Comparison of ENCODE assay signal across 21 mouse cellular contexts in genomic region chr10:120273335-120273734, GRCm38 (mm10). TPM values are rescaled to one million over a fixed set of nuclear protein-coding genes. Genes with fewer than 3 reads are reported as not detected.
DNase-seq lines count a peak whose midpoint lies in the region; ATAC-seq and TF ChIP-seq lines count a peak whose summit lies in the region.
"Had no signal": no experiment of that assay in that cellular context is flagged by ENCODE, and none has a peak within 500 bp of the region (broad histone marks: within the 10 kb centered on the region; RNA-seq: fewer than 3 reads in every experiment).

No protein-coding gene starts in this region.

- no peaks in the 10 kb centered on the region for H3K27me3 ChIP-seq in embryonic facial prominence, embryonic 13.5 days
- H3K27me3 ChIP-seq in limb, embryonic 10.5 days (ENCODE audit: low read depth, poor library complexity, severe bottlenecking) = no peaks in the 10 kb centered on the region
- H3K27me3 ChIP-seq in limb, embryonic 14.5 days (ENCODE audit: control insufficient read depth, insufficient read depth, low read length) = no peaks in the 10 kb centered on the region
- no peaks in the 10 kb centered on the region for H3K27me3 ChIP-seq in forebrain, embryonic 15.5 days
- H3K27me3 ChIP-seq: CH12.LX; forebrain, embryonic 12.5 days; hindbrain, embryonic 15.5 days had no signal

- no peak overlapping the region for H3K4me3 ChIP-seq in embryonic facial prominence, embryonic 13.5 days
- H3K4me3 ChIP-seq in limb, embryonic 10.5 days = no peak overlapping the region
- H3K4me3 ChIP-seq in limb, embryonic 14.5 days (replicated peaks; ENCODE audit: low read length) = no peak overlapping the region
- no peak overlapping the region for H3K4me3 ChIP-seq in forebrain, embryonic 15.5 days
- H3K4me3 ChIP-seq: forebrain, embryonic 12.5 days; hindbrain, embryonic 15.5 days had no signal

- peaks cover 52% of the 10 kb centered on the region for H3K4me1 ChIP-seq in embryonic facial prominence, embryonic 13.5 days
- H3K4me1 ChIP-seq in limb, embryonic 10.5 days = peaks cover 77% of the 10 kb centered on the region
- H3K4me1 ChIP-seq in limb, embryonic 14.5 days (ENCODE audit: control insufficient read depth, insufficient read depth, low read length) = peaks cover 47% of the 10 kb centered on the region
- H3K4me1 ChIP-seq in forebrain, embryonic 15.5 days = peaks cover 16% of the 10 kb centered on the region

- H3K27ac ChIP-seq in embryonic facial prominence, embryonic 13.5 days = peak overlapping the region; percentile 91
- H3K27ac ChIP-seq in limb, embryonic 10.5 days = peak overlapping the region; percentile 82
- H3K27ac ChIP-seq in limb, embryonic 14.5 days (replicated peaks; ENCODE audit: low read depth, low read length) = peak overlapping the region; percentile 73
- H3K27ac ChIP-seq in forebrain, embryonic 15.5 days (replicated peaks) = no peak overlapping the region
- H3K27ac ChIP-seq: forebrain, embryonic 12.5 days; hindbrain, embryonic 15.5 days had no signal

- TF ChIP-seq POLR2A in limb, embryonic 14.5 days (IDR thresholded peaks at IDR 0.05; ENCODE audit: borderline replicate concordance, extremely low read depth, insufficient read depth, insufficient read length) = no peak

- 31% methylated on average over 7 of the region's 7 CpGs for WGBS in embryonic facial prominence, embryonic 13.5 days
- 54% methylated on average over 7 of the region's 7 CpGs for WGBS in limb, embryonic 10.5 days
- WGBS in limb, embryonic 14.5 days = 13% methylated on average over 7 of the region's 7 CpGs
- 86% methylated on average over 7 of the region's 7 CpGs for WGBS in forebrain, embryonic 15.5 days

- H3K9ac ChIP-seq in embryonic facial prominence, embryonic 13.5 days = no peak overlapping the region
- no peak overlapping the region for H3K9ac ChIP-seq in limb, embryonic 14.5 days (ENCODE audit: low read depth, low read length, severe bottlenecking)
- H3K9ac ChIP-seq in forebrain, embryonic 15.5 days (replicated peaks) = no peak overlapping the region
- H3K9ac ChIP-seq: forebrain, embryonic 12.5 days; forebrain, postnatal 0 days; hindbrain, embryonic 15.5 days had no signal

- peak; percentile 1 for DNase-seq in heart, adult 11 months
- no peak for DNase-seq in heart, postnatal 14 days
- no peak for DNase-seq in limb, embryonic 10.5 days (ENCODE audit: low spot score)
- DNase-seq in limb, embryonic 14.5 days (ENCODE audit: low spot score) = no peak
- DNase-seq in right cerebral cortex, adult 18-20 months = no peak
- DNase-seq in adrenal gland, adult 2 months = no peak
- DNase-seq: adrenal gland, postnatal 10 days; cerebellum, adult 11 months; cerebellum, adult 9-10 months; cerebellum, postnatal 25 days; forebrain, postnatal 0 days; gastrocnemius, postnatal 14 days; heart, adult 18-20 months; heart, postnatal 10 days; kidney, adult 2 months had no signal

- peak overlapping the region; percentile 63 for H3K4me2 ChIP-seq in embryonic facial prominence, embryonic 13.5 days
- peak overlapping the region; percentile 44; the same call in 1 of the 2 replicates for H3K4me2 ChIP-seq in limb, embryonic 14.5 days (replicated peaks; ENCODE audit: low read depth, low read length, severe bottlenecking)
- no peak overlapping the region for H3K4me2 ChIP-seq in forebrain, embryonic 15.5 days (replicated peaks)

- no peaks in the 10 kb centered on the region for H3K36me3 ChIP-seq in embryonic facial prominence, embryonic 13.5 days
- H3K36me3 ChIP-seq in limb, embryonic 10.5 days = no peaks in the 10 kb centered on the region
- H3K36me3 ChIP-seq in limb, embryonic 14.5 days (ENCODE audit: control insufficient read depth, insufficient read depth, low read length) = no peaks in the 10 kb centered on the region
- H3K36me3 ChIP-seq in forebrain, embryonic 15.5 days = no peaks in the 10 kb centered on the region
- H3K36me3 ChIP-seq: forebrain, embryonic 12.5 days; heart, embryonic 10.5 days; hindbrain, embryonic 15.5 days had no signal

- no peak for ATAC-seq in embryonic facial prominence, embryonic 13.5 days (ENCODE audit: insufficient number of reproducible peaks, insufficient read depth, low FRiP score, low TSS enrichment, low read depth)
- no peak for ATAC-seq in limb, embryonic 14.5 days (ENCODE audit: low FRiP score, low read depth)
- ATAC-seq in forebrain, embryonic 15.5 days (replicated peaks) = no peak

- intact Hi-C loops in heart, postnatal 14 days (cut with DNase I) = no loop called here

- H3K9me3 ChIP-seq in embryonic facial prominence, embryonic 13.5 days = no peaks in the 10 kb centered on the region
- H3K9me3 ChIP-seq in limb, embryonic 10.5 days (replicated peaks) = no peaks in the 10 kb centered on the region
- no peaks in the 10 kb centered on the region for H3K9me3 ChIP-seq in limb, embryonic 14.5 days (ENCODE audit: control insufficient read depth, low read length)
- H3K9me3 ChIP-seq in forebrain, embryonic 15.5 days = no peaks in the 10 kb centered on the region
- H3K9me3 ChIP-seq: forebrain, embryonic 12.5 days; heart, embryonic 10.5 days; hindbrain, embryonic 15.5 days had no signal

RNA-seq across cellular contexts. Expression of gene Llph, which starts 46.5 kb away (rescaled TPM):
- 1 to 10 TPM; 4.8 to 8.5 TPM for total RNA-seq in heart, postnatal 14 days (2021)
- 52.2 and 54.6 TPM in 2 replicates for polyA plus RNA-seq in embryonic facial prominence, embryonic 13.5 days (2015; fragmentation: Nextera tagmentation; extraction: Ambion mirVana)
- 61.6 and 70.2 TPM in 2 replicates for polyA plus RNA-seq in limb, embryonic 10.5 days (2016; fragmentation: Nextera tagmentation; extraction: Ambion mirVana)
- 16.7 and 34.6 TPM in 2 replicates for polyA plus RNA-seq in limb, embryonic 14.5 days (2012; rRNA removed)
- polyA plus RNA-seq in limb, embryonic 14.5 days (2014; fragmentation: Nextera tagmentation; extraction: Ambion mirVana) = 46.0 and 50.9 TPM in 2 replicates
- 41.9 and 44.6 TPM in 2 replicates for polyA plus RNA-seq in forebrain, embryonic 15.5 days (2015; fragmentation: Nextera tagmentation; extraction: Ambion mirVana)
- 10 to 100 TPM; 22.6 to 32.1 TPM for total RNA-seq in adrenal gland, adult 2 months (2021)
- 1.6 and 2.8 TPM in 2 replicates for polyA plus RNA-seq in adrenal gland, adult 2 months (2012; rRNA removed)
